Mouse (Mus musculus) ZHBTc4 (cell line): ENCODE measurements around the gene E4f1.

Source experiments
- DNase-seq: peaks from one replicate; pipeline ENCODE4 v3.0.0-alpha.2; 2011; ENCODE audit warnings: low read depth, low spot score

E4f1 gene

GRCm38 (mm10) chr17:24469910-24470602 is at the start of gene E4f1, which contains the start of gene Pgp:
Gene E4f1, minus strand, starts transcription at chr17:24470313.
Gene Pgp, plus strand, starts transcription at chr17:24470392.
- DNase-seq = peak; percentile 99

DNA sequence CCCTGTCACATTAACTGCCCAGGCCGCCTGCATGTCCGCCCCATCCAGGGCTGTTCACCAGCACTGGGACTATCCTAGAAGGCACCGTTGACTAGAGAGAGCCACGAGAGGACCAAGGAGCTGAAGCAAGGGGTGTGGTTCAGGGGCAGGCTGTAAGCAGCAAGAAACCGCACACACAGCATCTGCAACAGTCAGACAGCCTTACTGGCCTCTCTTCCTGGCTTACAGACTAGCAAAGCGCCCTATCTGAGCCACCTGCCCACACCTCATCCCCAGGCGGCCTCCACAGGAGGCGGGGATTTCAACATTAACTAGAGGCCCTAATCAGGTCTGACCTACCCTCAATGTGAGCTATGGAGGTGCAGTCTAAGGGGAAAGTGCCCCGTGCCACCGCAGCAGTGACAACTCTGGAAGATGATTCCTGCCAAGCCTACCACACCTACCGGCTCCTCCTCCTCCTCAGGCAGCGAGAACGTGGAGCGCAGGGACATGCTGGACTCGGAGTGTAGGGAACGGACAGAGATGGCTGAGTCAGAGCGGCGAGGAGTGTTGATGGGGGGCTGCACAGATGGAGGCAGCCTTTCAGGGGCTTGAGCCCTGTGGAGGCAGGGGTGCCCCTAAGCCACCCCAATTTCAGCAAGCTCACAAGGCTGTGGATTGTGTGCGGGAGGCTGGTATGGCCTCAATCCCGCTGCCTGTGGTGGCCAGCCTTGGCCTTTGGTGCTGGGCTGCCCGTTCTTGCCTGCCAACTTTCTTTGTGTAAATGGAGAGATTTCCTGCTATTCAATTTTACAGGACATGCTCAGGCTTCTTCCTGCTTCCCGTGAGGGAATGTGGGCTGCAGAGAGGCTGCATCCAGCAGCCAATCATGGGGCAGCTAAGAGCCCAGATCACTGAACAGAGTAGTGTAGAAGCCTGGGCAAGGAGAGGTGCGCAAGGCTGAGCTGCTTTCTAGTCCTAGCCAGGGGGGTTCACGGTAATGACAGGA is 44.5 kb upstream of the E4f1 start:
- no peak for DNase-seq

GRCm38 (mm10) chr17:24513609-24514008 is 43.5 kb upstream of the E4f1 start:
- DNase-seq = peak; percentile 67

- no peak for DNase-seq
Measured at GRCm38 (mm10) chr17:24507806-24508460, 37.8 kb upstream of the E4f1 start.

DNA sequence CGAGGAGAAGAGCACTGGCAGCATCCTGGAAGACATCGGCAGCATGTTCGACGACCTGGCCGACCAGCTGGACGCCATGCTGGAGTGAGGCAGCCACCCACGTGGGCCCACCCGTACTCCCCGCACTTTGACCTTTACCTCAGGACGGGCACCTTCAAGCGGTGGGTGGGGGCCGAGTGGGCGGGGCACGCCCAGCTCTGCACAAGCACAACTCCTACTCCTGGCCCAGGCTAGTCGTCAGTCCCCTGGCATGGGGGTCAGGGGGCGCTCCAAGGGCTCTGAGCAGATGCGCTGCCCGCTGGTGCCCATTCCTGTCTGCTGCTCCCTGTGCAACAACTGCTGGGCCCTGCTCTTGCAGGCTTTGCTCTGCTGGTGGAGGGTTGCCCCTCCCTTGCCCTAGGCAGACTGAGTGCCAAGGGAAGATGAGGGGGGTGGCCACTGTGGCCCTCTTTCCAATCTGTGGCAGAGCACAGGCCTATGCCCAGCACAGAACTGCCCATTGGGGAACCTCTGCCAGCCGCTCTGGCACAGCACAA is 37.1 kb upstream of the E4f1 start:
- peak; percentile 67 for DNase-seq

DNA sequence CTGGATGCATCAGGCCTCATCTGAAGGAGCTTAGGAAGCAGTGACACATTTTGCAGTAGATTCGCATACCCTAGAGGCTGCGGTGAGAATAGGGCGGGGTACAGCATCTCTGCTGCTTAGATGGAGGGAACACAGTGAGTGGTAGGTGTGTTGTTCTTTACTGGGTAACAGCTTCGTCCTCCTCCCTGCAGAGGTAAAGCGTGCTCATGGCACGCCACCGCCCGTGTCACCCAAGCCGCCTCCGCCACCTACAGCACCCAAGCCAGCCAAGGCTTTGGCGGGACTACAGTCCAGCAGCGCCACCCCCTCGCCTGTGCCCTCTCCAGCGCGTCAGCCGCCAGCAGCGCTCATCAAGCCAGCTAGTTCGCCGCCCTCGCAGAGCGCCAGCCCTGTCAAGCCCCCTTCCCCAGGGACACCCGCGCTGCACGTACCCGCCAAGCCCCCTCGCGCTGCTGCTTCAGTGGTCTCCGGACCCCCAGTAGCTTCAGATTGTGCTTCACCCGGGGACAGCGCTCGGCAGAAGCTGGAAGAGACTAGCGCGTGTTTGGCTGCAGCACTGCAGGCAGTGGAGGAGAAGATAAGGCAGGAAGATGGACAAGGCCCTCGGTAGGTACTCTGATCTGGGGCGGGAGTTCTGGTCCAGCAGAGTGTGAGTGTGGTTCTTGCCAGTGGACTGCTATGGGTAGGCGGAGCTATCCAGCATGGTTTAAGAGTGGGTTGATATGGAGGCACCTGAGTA is 36.4 kb upstream of the E4f1 start:
- DNase-seq = peak; percentile 50

- no peak for DNase-seq
Measured at GRCm38 (mm10) chr17:24505286-24505955, 35.3 kb upstream of the E4f1 start.

GRCm38 (mm10) chr17:24504085-24504484 is 34.0 kb upstream of the E4f1 start:
- no peak for DNase-seq

- peak; percentile 76 for DNase-seq
Measured at GRCm38 (mm10) chr17:24502208-24502607, 32.1 kb upstream of the E4f1 start.

GRCm38 (mm10) chr17:24496026-24496425 is 25.9 kb upstream of the E4f1 start:
- DNase-seq = no peak

- no peak for DNase-seq
Measured at GRCm38 (mm10) chr17:24495443-24495842, 25.3 kb upstream of the E4f1 start.

GRCm38 (mm10) chr17:24494627-24495335 is 24.7 kb upstream of the E4f1 start:
- DNase-seq = peak; percentile 78

GRCm38 (mm10) chr17:24490399-24490798 is 20.3 kb upstream of the E4f1 start:
- DNase-seq = no peak

- DNase-seq = no peak
Measured at GRCm38 (mm10) chr17:24489265-24490030, 19.3 kb upstream of the E4f1 start.

DNA sequence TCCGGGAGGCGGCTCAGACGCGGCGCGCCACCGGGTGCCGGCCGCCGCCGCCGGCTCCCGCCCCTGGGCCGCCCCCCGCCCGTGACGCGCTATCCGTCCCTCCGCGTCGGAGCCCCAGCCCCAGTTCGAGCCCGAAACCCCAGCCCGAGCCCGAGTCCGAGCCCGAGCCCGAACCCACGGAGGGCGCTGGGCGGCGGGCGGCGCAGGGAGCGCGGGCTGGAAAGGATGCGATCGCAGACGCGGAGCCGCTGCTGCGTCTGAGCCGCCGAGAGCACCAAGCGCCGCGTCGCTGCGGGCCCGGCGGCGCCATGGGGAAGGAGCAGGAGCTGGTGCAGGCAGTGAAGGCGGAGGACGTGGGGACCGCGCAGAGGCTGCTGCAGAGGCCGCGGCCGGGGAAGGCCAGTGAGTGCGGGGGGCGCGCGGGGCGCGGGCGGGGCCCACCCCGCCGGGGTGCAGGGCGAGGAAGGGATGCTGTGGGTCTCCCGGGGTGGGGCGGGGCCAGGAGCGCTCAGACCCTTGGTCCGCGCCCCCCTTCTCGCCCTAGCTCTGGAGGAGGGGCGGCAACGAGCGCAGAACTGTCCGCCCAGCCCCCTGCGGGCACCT is 18.6 kb upstream of the E4f1 start:
- peak; percentile 71 for DNase-seq

- DNase-seq = peak; percentile 66
Measured at GRCm38 (mm10) chr17:24488186-24488661, 18.1 kb upstream of the E4f1 start, which contains the start of gene Caskin1. Gene Caskin1, plus strand, starts transcription at chr17:24488601.

GRCm38 (mm10) chr17:24485090-24485860 is 15.2 kb upstream of the E4f1 start:
- DNase-seq = peak; percentile 35

DNA sequence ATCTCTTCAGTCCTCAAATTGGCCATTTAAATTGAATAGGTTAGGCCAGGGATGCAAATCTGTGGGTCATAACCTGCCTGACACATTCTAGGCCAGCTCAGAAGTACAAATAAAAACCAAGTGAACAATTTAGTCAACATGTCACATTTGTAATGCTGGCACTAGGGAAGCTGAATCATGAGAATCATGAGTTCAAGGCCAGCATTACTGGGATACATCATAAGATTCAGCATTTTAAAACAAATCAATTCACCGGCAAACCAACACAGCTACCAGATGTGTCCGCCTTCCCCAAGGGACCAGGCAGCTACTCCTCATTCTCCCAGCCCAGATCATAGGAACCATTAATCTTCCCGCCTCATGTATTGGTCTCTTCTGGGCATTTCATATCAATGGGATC is 13.4 kb upstream of the E4f1 start:
- no peak for DNase-seq
